Mouse (Mus musculus): ENCODE results near the gene Gsdma. TPM values are rescaled to one million over a fixed set of nuclear protein-coding genes. Genes with fewer than 3 reads are reported as not detected.

The Gsdma gene
- total RNA-seq, 1 experiment from 2014 or later: not detected

DNA sequence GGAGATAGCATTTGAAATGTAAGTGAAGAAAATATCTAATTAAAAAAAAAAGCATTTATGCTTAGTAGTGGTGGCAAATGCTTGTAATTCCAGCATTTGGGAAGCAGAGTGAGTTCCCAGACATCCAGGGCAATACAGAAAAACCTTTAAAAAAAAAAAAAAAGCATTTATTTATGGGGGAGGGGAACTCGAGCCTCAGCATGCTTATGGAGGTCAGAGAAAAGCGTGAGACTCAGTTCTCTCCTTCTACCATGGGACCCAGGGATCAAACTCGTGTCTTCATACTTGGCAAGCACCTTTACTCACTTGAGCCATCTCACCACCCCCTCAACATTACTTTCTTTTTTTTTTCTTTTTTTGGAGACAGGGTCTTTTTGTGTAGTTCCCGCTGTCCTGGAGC is 17.0 kb downstream of the Gsdma start:
- DNase-seq: no peak

- DNase-seq: peak; percentile 95
These were observed 17.9 kb downstream of the Gsdma start, which contains the start of gene Psmd3 for GRCm38 (mm10) chr11:98681786-98682745. Gene Psmd3, plus strand, starts transcription at chr11:98682554.

DNA sequence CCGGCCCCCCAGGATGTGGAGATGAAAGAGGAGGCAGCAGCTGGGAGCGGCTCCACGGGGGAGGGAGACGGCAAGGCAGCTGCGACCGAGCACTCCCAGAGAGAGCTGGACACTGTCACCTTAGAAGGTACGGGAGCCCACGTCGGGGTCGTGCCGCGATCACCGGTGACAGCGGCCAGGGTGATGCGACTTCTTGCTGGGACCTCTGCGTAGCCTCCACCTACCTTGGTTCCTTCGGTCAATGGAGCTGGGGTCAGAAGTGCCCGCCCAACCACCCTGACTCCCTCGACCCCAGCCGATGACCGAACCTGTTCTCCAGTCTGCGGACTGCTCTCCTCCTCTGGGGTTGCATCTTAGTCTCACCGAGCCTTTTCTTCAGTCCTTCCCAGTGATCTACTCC is 18.7 kb downstream of the Gsdma start:
- DNase-seq: no peak

GRCm38 (mm10) chr11:98685642-98686041 is 21.5 kb downstream of the Gsdma start:
- DNase-seq: no peak

DNA sequence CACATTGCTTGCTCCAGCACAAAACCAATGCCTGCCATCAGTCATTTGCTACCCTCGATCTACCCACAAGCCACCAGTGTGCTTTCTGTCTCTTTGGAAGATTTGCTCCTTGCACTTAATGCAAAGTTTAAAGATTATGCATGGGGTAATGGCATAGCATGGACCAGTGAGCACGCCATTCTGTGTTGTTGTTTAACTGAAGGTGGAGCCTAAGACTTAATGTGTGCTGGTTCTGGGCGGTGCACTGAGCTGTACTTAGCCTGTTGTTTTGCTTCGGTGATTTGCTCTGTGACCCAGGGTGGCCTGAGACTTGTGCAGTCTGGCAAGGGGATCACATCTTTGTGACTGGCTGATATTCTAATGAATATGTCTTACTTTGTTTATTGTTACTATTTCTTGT is 22.8 kb downstream of the Gsdma start:
- DNase-seq: no peak

DNA sequence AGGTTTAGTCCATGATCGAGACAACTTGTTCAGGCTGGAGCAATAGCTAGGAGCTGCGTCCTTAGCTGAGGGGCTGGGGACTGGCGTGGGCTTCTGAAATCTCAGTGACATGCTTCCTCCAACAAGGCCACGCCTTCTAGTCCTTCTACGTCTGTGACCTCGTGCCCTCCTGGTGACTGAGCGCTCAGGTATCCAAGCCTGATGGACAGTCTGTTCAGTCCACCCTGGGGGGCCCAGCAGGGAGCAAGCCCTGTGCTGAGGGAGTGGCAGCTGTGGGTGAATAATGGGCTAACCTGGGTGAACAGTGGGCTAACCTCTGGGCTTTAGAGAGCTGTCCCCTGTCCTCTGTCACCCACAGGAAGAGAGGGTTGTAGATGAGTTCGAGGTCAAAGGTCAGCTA is 23.9 kb downstream of the Gsdma start:
- DNase-seq: no peak

- no peak for DNase-seq
These were observed 29.1 kb downstream of the Gsdma start for GRCm38 (mm10) chr11:98693201-98693600.

DNA sequence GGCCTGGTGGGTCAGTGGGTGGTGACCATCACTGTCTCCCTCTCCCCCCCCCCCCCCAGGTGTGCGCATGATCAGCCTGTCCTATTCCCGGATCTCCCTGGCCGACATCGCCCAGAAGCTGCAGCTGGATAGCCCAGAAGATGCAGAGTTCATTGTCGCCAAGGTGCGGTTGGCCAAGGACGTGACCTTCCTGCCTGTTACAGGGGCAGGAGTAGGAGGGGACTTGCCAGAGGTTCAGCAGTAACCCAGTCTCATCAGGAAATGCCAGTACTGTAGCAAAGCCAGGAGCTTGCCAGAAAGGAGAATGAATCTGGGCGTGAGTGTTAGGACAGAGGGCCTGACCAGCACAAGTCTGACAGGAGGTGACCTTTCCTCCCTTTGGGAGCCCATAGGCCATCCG is 29.6 kb downstream of the Gsdma start:
- no peak for DNase-seq

- no peak for DNase-seq
These were observed 30.1 kb downstream of the Gsdma start for GRCm38 (mm10) chr11:98694301-98694700.

DNA sequence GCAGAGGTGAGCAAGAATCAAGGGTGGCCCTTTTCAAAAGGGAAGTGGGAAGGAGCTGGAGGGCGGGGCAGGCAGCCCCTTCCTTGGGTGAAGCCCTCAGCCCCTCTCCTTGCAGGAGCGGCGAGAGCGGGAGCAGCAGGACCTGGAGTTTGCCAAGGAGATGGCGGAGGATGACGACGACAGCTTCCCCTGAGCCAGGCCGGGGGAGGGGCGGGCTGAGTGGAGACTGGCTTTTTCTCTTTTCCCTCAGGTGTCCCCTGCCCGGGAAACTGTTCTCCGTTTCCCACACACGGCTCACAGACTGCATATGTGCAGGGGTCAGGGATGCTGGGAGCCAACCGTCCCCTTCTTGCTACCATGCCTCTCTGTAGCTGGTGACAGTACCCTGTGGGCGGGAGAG is 31.3 kb downstream of the Gsdma start:
- no peak for DNase-seq

DNA sequence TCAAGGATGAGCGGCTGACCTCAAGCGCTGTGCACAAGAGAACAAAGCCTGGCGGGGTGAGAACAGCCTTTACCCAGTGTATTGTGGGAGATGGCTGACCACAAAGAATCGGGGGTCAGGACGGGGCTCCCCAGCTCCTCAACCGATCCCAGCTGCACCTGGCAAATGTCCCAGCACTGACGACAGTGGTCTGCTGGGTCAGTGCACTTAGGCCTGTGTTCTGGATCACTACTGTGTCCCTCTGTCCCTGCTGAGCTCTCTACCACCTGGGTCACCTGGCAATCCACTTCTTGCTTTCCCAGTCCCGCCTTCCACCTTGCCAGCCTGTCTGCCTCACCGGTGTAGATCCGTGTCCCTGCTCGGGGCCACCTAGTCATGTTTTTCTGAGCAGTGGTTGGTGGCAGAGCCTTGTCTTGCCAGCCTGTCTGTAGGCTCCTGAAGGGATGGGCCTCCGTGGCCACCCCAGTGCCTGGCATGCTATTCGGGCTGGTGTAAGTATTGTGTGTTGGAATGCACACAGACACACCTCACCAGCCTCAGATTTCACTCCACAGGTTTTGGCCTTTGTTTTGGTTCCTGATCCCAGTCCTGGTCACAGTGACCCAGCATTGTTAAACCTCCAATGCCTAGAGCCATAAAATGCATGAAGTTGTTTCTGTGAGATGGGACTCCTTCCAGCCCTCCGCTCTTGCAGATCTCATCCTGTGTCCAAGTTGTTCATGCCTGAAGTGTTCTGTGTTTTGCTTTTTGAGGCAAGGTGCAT is 32.5 kb downstream of the Gsdma start:
- no peak for DNase-seq

GRCm38 (mm10) chr11:98697225-98697624 is 33.1 kb downstream of the Gsdma start:
- no peak for DNase-seq

DNA sequence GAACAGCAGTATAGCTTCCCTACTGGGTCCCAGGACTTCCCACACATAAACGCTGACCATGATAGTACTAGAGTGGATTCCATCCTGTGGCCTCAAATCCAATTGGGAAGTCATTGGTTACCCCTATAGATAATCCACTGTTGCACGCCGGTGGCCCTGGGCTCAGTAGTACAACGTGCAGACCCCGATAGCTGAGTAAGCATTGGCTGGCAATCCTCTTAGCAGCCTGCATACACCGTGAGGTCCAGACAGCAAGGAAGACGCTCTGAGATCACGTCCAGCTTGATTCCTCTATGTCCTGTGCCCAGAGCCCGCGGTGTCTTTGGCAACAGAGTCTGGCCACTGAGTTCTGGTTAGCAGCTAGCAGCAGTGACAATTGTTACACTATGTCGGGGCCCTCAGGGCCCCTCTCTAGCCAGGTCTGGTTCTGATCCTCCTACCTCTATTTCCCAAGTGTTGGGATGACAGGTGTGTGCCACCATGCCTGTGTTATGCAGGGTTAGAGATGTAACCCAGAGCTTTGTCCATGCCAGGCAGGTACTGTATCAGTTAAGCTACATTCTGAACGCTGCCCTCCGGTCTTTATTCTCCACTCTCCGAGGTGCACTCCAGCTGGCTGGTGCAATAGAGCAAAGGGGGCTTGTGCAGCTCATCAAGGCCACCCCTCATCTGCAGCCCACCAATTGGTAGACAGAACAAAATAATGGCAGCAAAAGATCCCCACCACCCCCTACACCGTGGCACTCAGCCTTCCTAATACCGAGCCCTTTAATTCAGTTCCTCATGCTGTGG is 34.9 kb downstream of the Gsdma start:
- no peak for DNase-seq

- DNase-seq: peak; percentile 80
These were observed 35.8 kb downstream of the Gsdma start for GRCm38 (mm10) chr11:98699911-98700310.

GRCm38 (mm10) chr11:98701213-98701670 is 37.1 kb downstream of the Gsdma start, which contains the start of gene Csf3:
Gene Csf3, plus strand, starts transcription at chr11:98701263.
- DNase-seq: no peak

- no peak for DNase-seq
These were observed 38.2 kb downstream of the Gsdma start for GRCm38 (mm10) chr11:98702323-98702722.

- no peak for DNase-seq
These were observed 40.9 kb downstream of the Gsdma start for GRCm38 (mm10) chr11:98705021-98705420.

- no peak for DNase-seq
These were observed 43.5 kb downstream of the Gsdma start for GRCm38 (mm10) chr11:98707401-98708281.

- DNase-seq: no peak
These were observed 44.3 kb downstream of the Gsdma start for GRCm38 (mm10) chr11:98708282-98708956.

DNA sequence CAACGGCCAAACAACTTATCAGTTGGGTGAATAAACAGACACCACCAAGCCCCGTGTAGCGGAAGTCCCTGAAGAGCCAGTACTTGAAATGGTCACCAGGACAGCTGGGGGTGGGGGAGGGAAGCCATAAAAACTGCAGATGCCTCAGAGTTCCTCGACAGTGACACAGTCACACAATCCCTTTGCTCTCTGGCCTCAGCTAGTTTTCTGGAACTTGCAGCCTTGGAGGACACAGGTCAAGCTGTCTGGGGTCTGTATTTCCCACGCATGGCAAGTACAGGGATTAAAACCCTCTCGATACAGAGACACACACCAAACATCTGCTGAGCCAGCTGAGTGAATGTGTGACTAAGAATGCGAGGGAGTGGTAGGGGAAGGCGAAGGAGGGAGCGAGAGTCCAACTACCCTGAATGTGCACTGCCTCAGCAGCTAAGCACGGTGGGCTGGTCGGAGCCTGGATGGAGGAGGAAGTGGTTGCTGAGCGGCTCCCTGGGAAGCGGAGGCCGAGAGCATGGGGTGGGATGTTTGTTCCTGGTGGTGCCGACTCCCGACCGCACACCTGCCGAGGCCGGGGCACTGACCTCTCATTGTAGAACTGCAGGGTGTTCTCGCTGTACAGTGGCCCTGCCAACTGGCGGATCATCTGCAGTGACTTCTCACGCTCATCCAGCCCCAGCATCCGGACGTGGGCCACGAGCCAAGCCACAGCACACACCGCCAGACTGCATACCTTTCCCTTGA is 45.0 kb downstream of the Gsdma start:
- DNase-seq: no peak

Data from adrenal gland, postnatal 25 days (tissue).